Mouse (Mus musculus): ENCODE data around the gene Cox5b. TPM values are rescaled to one million over a fixed set of nuclear protein-coding genes. Genes with fewer than 3 reads are reported as not detected.
A peak's percentile ranks its signal among the peaks of the same experiment; 100 is the strongest.

Cox5b gene
- 711 and 823 TPM in 2 replicates for polyA plus RNA-seq (2015; fragmentation: Nextera tagmentation; extraction: Ambion mirVana)

DNA sequence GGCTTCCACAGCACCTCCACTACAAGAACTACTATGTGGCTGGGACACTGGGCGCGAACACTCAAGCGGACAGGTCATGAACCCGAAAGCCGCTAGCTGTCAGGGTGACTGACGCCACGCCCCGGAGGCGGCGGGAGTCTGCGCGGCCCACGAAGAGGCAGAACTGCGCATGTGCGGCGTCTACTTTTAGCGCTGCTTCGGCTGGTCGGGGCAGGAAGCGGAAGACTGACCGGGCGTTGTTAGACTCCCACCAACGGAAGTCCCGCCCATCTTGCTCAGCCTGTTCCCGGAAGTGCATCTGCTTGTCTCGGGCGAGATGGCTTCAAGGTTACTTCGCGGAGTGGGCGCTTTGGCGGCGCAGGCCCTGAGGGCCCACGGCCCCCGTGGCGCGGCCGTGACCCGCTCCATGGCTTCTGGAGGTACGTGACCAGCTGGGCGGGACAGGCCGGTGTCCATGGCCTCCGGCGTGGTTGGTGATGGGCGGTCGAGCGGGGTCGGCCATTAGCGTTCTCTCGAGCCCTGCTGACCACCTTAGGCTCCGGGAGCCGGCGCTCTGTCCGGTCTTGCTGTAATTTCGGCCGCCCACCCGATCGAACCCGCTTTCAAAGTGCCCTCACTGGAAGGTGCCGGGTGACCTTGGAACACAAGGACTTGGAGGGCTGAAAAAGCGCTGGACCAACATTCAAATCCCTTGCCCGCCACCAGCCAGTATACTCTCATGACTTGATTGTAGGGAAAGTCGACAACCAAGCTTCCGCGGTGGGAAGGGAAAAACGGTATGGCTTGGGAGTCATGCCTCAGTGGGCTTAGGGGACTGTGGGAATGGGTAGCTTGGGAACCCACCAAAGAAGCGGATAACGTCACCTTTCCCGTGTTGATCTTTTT lies at the start of gene Cox5b:
Gene Cox5b, plus strand, starts transcription at position 179 of the 885 bp plus-strand sequence.
- peak within 1 kb of the TSS; percentile 92 for H3K4me2 ChIP-seq (ENCODE audit: low read length)
- peak within 1 kb of the TSS; percentile 88 for H3K9ac ChIP-seq (ENCODE audit: low read depth, low read length)
- no peaks in the 10 kb centered on the region for H3K27me3 ChIP-seq (replicated peaks; ENCODE audit: control insufficient read depth, insufficient read depth, low read length)
- peak; percentile 97 for ATAC-seq
- H3K36me3 ChIP-seq (ENCODE audit: control insufficient read depth, insufficient read depth, low read length) = peaks cover 10% of the 10 kb centered on the region
- peak within 1 kb of the TSS; percentile 88 for H3K4me3 ChIP-seq (ENCODE audit: low read length)
- peaks cover 12% of the 10 kb centered on the region for H3K4me1 ChIP-seq (ENCODE audit: control insufficient read depth, insufficient read depth, low read depth, low read length)
- WGBS = under 1% methylated on average over 58 of the region's 68 CpGs
- no peaks in the 10 kb centered on the region for H3K9me3 ChIP-seq (ENCODE audit: control insufficient read depth, low read length)
- H3K27ac ChIP-seq (ENCODE audit: low read depth, low read length) = peak within 1 kb of the TSS; percentile 71

DNA sequence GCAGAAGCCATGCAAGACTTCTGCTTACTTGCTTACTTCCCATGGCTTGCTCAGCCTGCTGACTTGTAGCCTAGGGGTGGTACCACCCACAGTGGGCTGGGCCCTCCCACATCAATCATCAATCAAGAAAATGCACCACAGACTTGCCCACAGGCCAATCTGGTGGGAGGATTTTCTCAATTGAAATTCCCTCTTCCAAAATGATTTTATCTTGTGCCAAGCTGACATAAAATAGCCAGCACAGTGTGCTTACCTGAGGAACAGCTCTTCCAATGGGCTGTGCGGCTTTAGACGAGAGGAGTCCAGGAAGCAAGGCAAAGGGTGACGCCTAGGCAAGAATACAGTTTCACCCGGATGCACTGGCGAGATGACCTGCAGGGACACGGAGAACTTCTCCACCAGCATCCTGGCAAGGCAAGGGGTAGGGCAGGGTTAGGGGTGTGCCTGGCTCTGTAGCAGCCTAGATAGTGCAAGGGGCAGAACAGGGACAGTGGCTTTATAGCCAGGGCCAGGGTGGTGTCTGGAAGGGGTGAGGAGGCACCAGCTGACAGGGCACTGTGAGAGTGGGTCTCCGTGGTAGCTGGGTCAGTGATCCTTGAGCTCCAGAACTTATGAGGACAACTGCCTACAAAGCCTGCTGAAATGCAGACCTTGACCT lies 47.2 kb upstream of the Cox5b start:
- Histone ChIP-seq H3K27ac (ENCODE audit: low read depth, low read length) (no peak overlapping the region), H3K4me2 (ENCODE audit: low read length) (no peak overlapping the region), H3K36me3 (ENCODE audit: control insufficient read depth, insufficient read depth, low read length) (no peaks in the 10 kb centered on the region), H3K27me3 (replicated peaks; ENCODE audit: control insufficient read depth, insufficient read depth, low read length) (no peaks in the 10 kb centered on the region), H3K9ac (ENCODE audit: low read depth, low read length) (no peak overlapping the region), H3K9me3 (ENCODE audit: control insufficient read depth, low read length) (no peaks in the 10 kb centered on the region), H3K4me1 (ENCODE audit: control insufficient read depth, insufficient read depth, low read depth, low read length) (no peaks in the 10 kb centered on the region), H3K4me3 (ENCODE audit: low read length) (no peak overlapping the region)
- no peak for ATAC-seq
- 94% methylated on average over 7 of the region's 7 CpGs for WGBS

GRCm38 (mm10) chr1:36644615-36645007 lies 46.6 kb upstream of the Cox5b start:
- no peak overlapping the region for H3K4me2 ChIP-seq (ENCODE audit: low read length)
- ATAC-seq = no peak
- H3K27ac ChIP-seq (ENCODE audit: low read depth, low read length) = no peak overlapping the region
- H3K27me3 ChIP-seq (replicated peaks; ENCODE audit: control insufficient read depth, insufficient read depth, low read length) = no peaks in the 10 kb centered on the region
- H3K4me1 ChIP-seq (ENCODE audit: control insufficient read depth, insufficient read depth, low read depth, low read length) = no peaks in the 10 kb centered on the region
- H3K9ac ChIP-seq (ENCODE audit: low read depth, low read length) = no peak overlapping the region
- WGBS = 87% methylated on average over 9 of the region's 9 CpGs
- H3K36me3 ChIP-seq (ENCODE audit: control insufficient read depth, insufficient read depth, low read length) = no peaks in the 10 kb centered on the region
- no peak overlapping the region for H3K4me3 ChIP-seq (ENCODE audit: low read length)
- H3K9me3 ChIP-seq (ENCODE audit: control insufficient read depth, low read length) = no peaks in the 10 kb centered on the region

- ATAC-seq = no peak
- no peaks in the 10 kb centered on the region for H3K27me3 ChIP-seq (replicated peaks; ENCODE audit: control insufficient read depth, insufficient read depth, low read length)
- 55% methylated on average over 3 of the region's 3 CpGs for WGBS
Measured at GRCm38 (mm10) chr1:36646285-36646684, 45.0 kb upstream of the Cox5b start.

DNA sequence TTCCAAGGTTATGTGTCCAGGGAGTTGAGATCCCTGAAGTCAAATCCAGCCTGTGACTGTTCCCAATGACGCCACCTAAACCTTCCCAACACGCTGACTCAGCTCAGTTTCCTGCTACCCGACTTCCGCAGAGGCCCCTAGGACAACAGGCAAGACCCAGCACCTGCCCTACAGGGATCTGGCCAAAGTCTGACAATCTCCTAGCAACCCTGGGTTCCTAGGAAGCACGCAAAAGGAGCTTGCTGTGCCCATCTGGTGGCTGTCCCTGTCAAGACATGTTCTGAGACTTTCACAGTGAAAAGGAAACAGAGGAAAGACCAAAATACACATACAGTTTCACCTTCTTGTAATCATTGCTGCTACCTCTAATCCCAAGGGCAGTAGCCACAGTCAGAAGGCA lies 43.6 kb upstream of the Cox5b start:
- no peaks in the 10 kb centered on the region for H3K27me3 ChIP-seq (replicated peaks; ENCODE audit: control insufficient read depth, insufficient read depth, low read length)
- H3K4me3 ChIP-seq (ENCODE audit: low read length) = no peak overlapping the region
- ATAC-seq = no peak
- no peaks in the 10 kb centered on the region for H3K36me3 ChIP-seq (ENCODE audit: control insufficient read depth, insufficient read depth, low read length)
- H3K4me1 ChIP-seq (ENCODE audit: control insufficient read depth, insufficient read depth, low read depth, low read length) = no peaks in the 10 kb centered on the region
- H3K27ac ChIP-seq (ENCODE audit: low read depth, low read length) = no peak overlapping the region
- H3K9ac ChIP-seq (ENCODE audit: low read depth, low read length) = no peak overlapping the region
- H3K4me2 ChIP-seq (ENCODE audit: low read length) = no peak overlapping the region
- no peaks in the 10 kb centered on the region for H3K9me3 ChIP-seq (ENCODE audit: control insufficient read depth, low read length)
- WGBS = 54% methylated on average over 5 of the region's 5 CpGs

More at GRCm38 (mm10) chr1:36646285-36646684, 45.0 kb upstream of the Cox5b start:
- Histone ChIP-seq H3K9ac (ENCODE audit: low read depth, low read length) (no peak overlapping the region), H3K27ac (ENCODE audit: low read depth, low read length) (no peak overlapping the region), H3K4me3 (ENCODE audit: low read length) (no peak overlapping the region), H3K36me3 (ENCODE audit: control insufficient read depth, insufficient read depth, low read length) (no peaks in the 10 kb centered on the region), H3K4me1 (ENCODE audit: control insufficient read depth, insufficient read depth, low read depth, low read length) (no peaks in the 10 kb centered on the region), H3K9me3 (ENCODE audit: control insufficient read depth, low read length) (no peaks in the 10 kb centered on the region), H3K4me2 (ENCODE audit: low read length) (no peak overlapping the region)

GRCm38 (mm10) chr1:36655039-36655438 lies 36.2 kb upstream of the Cox5b start:
- Histone ChIP-seq H3K27me3 (replicated peaks; ENCODE audit: control insufficient read depth, insufficient read depth, low read length) (no peaks in the 10 kb centered on the region), H3K27ac (ENCODE audit: low read depth, low read length) (no peak overlapping the region), H3K4me2 (ENCODE audit: low read length) (no peak overlapping the region), H3K4me1 (ENCODE audit: control insufficient read depth, insufficient read depth, low read depth, low read length) (no peaks in the 10 kb centered on the region), H3K9ac (ENCODE audit: low read depth, low read length) (no peak overlapping the region), H3K9me3 (ENCODE audit: control insufficient read depth, low read length) (no peaks in the 10 kb centered on the region), H3K36me3 (ENCODE audit: control insufficient read depth, insufficient read depth, low read length) (no peaks in the 10 kb centered on the region), H3K4me3 (ENCODE audit: low read length) (no peak overlapping the region)
- ATAC-seq = no peak
- 71% methylated on average over 5 of the region's 5 CpGs for WGBS

- H3K36me3 ChIP-seq (ENCODE audit: control insufficient read depth, insufficient read depth, low read length) = no peaks in the 10 kb centered on the region
- no peak overlapping the region for H3K4me3 ChIP-seq (ENCODE audit: low read length)
- ATAC-seq = no peak
- no peak overlapping the region for H3K27ac ChIP-seq (ENCODE audit: low read depth, low read length)
- no peaks in the 10 kb centered on the region for H3K4me1 ChIP-seq (ENCODE audit: control insufficient read depth, insufficient read depth, low read depth, low read length)
- WGBS = 87% methylated on average over 3 of the region's 3 CpGs
- no peak overlapping the region for H3K4me2 ChIP-seq (ENCODE audit: low read length)
- H3K9me3 ChIP-seq (ENCODE audit: control insufficient read depth, low read length) = no peaks in the 10 kb centered on the region
- H3K9ac ChIP-seq (ENCODE audit: low read depth, low read length) = no peak overlapping the region
- H3K27me3 ChIP-seq (replicated peaks; ENCODE audit: control insufficient read depth, insufficient read depth, low read length) = no peaks in the 10 kb centered on the region
Measured at GRCm38 (mm10) chr1:36656233-36656632, 35.0 kb upstream of the Cox5b start.

GRCm38 (mm10) chr1:36657658-36658415 lies 33.4 kb upstream of the Cox5b start:
- no peaks in the 10 kb centered on the region for H3K9me3 ChIP-seq (ENCODE audit: control insufficient read depth, low read length)
- no peaks in the 10 kb centered on the region for H3K36me3 ChIP-seq (ENCODE audit: control insufficient read depth, insufficient read depth, low read length)
- no peak overlapping the region for H3K9ac ChIP-seq (ENCODE audit: low read depth, low read length)
- no peak overlapping the region for H3K27ac ChIP-seq (ENCODE audit: low read depth, low read length)
- no peak overlapping the region for H3K4me2 ChIP-seq (ENCODE audit: low read length)
- 82% methylated on average over 4 of the region's 4 CpGs for WGBS
- H3K4me1 ChIP-seq (ENCODE audit: control insufficient read depth, insufficient read depth, low read depth, low read length) = no peaks in the 10 kb centered on the region
- ATAC-seq = no peak
- no peak overlapping the region for H3K4me3 ChIP-seq (ENCODE audit: low read length)
- no peaks in the 10 kb centered on the region for H3K27me3 ChIP-seq (replicated peaks; ENCODE audit: control insufficient read depth, insufficient read depth, low read length)
